Mouse (Mus musculus): ENCODE results near the gene Thrb. TPM values are rescaled to one million over a fixed set of nuclear protein-coding genes. Genes with fewer than 3 reads are reported as not detected.

The Thrb gene
- polyA plus RNA-seq, 1 experiment from 2014 or later: 1.9 TPM

- no peak for ATAC-seq
These were observed 151.0 kb downstream of the Thrb start for GRCm38 (mm10) chr14:17811051-17811450.

DNA sequence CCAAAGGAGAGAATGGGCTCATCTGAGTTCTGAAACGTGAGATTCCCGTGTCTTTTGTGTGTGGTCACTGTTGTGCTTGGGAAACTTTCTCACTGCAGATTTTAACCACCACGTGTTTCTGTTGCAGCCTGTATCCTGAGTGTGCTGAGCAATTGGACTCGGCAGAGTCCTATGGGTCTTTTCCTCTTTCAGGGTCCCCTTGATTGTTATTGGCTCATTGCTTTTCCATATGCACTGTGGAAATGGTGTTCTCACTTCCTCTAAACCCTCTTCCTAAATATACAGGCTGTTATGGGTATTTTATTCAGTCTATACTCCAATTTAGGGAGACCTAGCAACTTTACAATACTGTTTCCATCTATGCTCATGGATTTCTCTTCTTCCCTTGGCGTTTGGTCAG, 152.4 kb downstream of the Thrb start:
- 53% methylated on average over 5 of the region's 5 CpGs for WGBS (ENCODE audit: insufficient replicate concordance)
- no peak overlapping the region for H3K27ac ChIP-seq
- no peaks in the 10 kb centered on the region for H3K36me3 ChIP-seq
- H3K9me3 ChIP-seq (replicated peaks): no peaks in the 10 kb centered on the region
- no peaks in the 10 kb centered on the region for H3K4me1 ChIP-seq
- H3K4me2 ChIP-seq: no peak overlapping the region
- H3K27me3 ChIP-seq (replicated peaks): no peaks in the 10 kb centered on the region
- H3K9ac ChIP-seq: no peak overlapping the region
- no peak overlapping the region for H3K4me3 ChIP-seq
- ATAC-seq: no peak

More at GRCm38 (mm10) chr14:17811051-17811450, 151.0 kb downstream of the Thrb start:
- no peaks in the 10 kb centered on the region for H3K9me3 ChIP-seq (replicated peaks)
- no peak overlapping the region for H3K4me2 ChIP-seq
- H3K4me1 ChIP-seq: no peaks in the 10 kb centered on the region
- H3K27me3 ChIP-seq (replicated peaks): no peaks in the 10 kb centered on the region
- H3K4me3 ChIP-seq: no peak overlapping the region
- H3K27ac ChIP-seq: no peak overlapping the region
- no peaks in the 10 kb centered on the region for H3K36me3 ChIP-seq
- H3K9ac ChIP-seq: no peak overlapping the region
- 51% methylated on average over 4 of the region's 4 CpGs for WGBS (ENCODE audit: insufficient replicate concordance)

DNA sequence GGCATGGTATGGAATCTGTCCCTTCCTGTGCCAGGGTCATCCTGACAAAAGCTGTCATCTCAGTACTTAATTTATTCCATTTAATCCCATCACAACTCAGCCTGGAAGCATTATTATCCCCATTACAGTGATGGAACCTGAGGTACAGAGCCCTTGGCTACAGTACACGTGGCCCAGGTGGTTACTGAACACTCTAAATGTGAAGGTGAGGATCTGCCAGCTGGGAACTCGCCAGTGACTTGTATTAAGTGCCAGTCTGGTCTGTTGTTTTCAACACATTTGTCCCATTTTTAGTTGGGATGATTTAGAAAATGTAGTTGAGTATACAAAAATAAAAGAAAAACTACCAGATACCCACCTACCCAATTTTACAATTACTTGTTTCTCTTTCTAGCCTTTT, 155.0 kb downstream of the Thrb start:
- no peak overlapping the region for H3K9ac ChIP-seq
- no peak overlapping the region for H3K4me2 ChIP-seq
- no peak for ATAC-seq
- H3K4me1 ChIP-seq: no peaks in the 10 kb centered on the region
- no peaks in the 10 kb centered on the region for H3K36me3 ChIP-seq
- H3K27me3 ChIP-seq (replicated peaks): no peaks in the 10 kb centered on the region
- H3K9me3 ChIP-seq (replicated peaks): no peaks in the 10 kb centered on the region
- H3K27ac ChIP-seq: no peak overlapping the region
- 40% methylated on average over 2 of the region's 2 CpGs for WGBS (ENCODE audit: insufficient replicate concordance)
- no peak overlapping the region for H3K4me3 ChIP-seq

- ATAC-seq: no peak
- Histone ChIP-seq H3K36me3 (no peaks in the 10 kb centered on the region), H3K4me1 (no peaks in the 10 kb centered on the region), H3K27ac (no peak overlapping the region), H3K4me2 (no peak overlapping the region), H3K9ac (no peak overlapping the region), H3K4me3 (no peak overlapping the region), H3K27me3 (replicated peaks) (no peaks in the 10 kb centered on the region), H3K9me3 (replicated peaks) (no peaks in the 10 kb centered on the region)
- WGBS (ENCODE audit: insufficient replicate concordance): 62% methylated on average over 2 of the region's 2 CpGs
These were observed 158.0 kb downstream of the Thrb start for GRCm38 (mm10) chr14:17818086-17818485.

- no peak overlapping the region for H3K4me2 ChIP-seq
- WGBS (ENCODE audit: insufficient replicate concordance): 63% methylated on average over 7 of the region's 7 CpGs
- no peaks in the 10 kb centered on the region for H3K9me3 ChIP-seq (replicated peaks)
- no peaks in the 10 kb centered on the region for H3K4me1 ChIP-seq
- no peak overlapping the region for H3K27ac ChIP-seq
- no peaks in the 10 kb centered on the region for H3K27me3 ChIP-seq (replicated peaks)
- H3K9ac ChIP-seq: no peak overlapping the region
- H3K4me3 ChIP-seq: no peak overlapping the region
- no peaks in the 10 kb centered on the region for H3K36me3 ChIP-seq
- ATAC-seq: no peak
These were observed 162.7 kb downstream of the Thrb start for GRCm38 (mm10) chr14:17822754-17823153.

DNA sequence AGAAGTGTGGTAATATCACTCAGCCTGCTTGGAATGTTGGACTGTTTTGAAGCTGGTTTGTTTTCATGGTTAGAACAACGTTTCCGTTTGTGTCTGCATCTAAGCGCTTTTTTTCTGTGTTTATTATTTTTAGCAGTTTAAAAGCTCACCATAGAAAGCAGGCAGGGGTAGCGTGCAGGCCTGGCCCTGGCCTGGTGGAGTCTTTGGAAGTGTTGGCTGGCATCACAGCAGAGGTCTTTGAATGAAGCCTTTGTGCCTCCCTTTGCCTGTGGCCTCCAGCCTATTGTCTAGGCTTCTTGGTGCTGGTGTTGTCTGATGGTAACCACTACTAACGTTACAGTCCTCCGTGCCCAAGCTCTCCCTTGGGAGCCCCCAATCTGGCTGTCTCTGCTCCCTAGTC, 167.3 kb downstream of the Thrb start:
- H3K9me3 ChIP-seq (replicated peaks): no peaks in the 10 kb centered on the region
- ATAC-seq: no peak
- H3K9ac ChIP-seq: no peak overlapping the region
- H3K36me3 ChIP-seq: no peaks in the 10 kb centered on the region
- H3K4me1 ChIP-seq: no peaks in the 10 kb centered on the region
- no peak overlapping the region for H3K27ac ChIP-seq
- no peaks in the 10 kb centered on the region for H3K27me3 ChIP-seq (replicated peaks)
- no peak overlapping the region for H3K4me2 ChIP-seq
- WGBS (ENCODE audit: insufficient replicate concordance): 59% methylated on average over 6 of the region's 6 CpGs
- H3K4me3 ChIP-seq: no peak overlapping the region

DNA sequence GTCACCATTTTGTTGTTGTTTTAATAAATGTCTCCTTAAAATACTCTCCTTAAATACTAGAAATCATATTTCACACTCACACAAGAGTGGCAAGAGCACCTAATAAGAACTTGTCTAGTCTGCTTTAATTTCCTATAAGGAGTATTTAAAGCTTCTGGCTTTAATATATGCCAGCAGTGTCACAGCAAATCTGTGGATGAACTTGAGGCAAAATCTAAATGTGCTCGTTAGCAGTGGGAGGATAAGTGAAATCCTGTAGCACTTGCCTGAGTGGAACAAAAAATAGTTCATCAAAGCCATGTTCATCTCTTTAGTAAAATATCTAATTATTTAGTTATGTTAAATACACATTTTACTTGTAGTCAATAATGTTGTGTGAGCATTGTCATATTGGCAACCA, 175.7 kb downstream of the Thrb start:
- Histone ChIP-seq H3K4me1 (no peaks in the 10 kb centered on the region), H3K4me3 (no peak overlapping the region), H3K36me3 (no peaks in the 10 kb centered on the region), H3K27ac (no peak overlapping the region), H3K4me2 (no peak overlapping the region), H3K9ac (no peak overlapping the region), H3K9me3 (replicated peaks) (no peaks in the 10 kb centered on the region), H3K27me3 (replicated peaks) (no peaks in the 10 kb centered on the region)
- WGBS (ENCODE audit: insufficient replicate concordance): 59% methylated on average over 1 of the region's 1 CpGs
- ATAC-seq: no peak

DNA sequence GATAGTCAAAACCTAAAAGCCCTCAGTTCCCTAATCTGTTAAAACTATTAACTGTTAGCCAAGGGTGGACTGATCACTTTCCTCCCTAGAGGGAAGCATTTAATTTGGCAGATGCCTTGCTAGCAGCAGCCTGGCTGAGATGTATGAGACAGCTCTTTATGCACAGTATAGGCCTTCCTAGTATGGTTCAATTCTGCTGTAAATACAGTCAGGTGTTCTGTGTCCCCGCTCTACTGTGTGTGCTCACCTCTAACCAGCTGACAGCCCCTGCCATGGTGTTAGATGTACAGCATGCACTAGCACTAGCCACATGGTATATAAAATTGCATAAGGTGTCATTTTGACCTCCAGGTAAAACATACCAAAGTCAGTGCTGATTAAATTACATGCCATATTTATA, 176.7 kb downstream of the Thrb start:
- Histone ChIP-seq H3K36me3 (no peaks in the 10 kb centered on the region), H3K9me3 (replicated peaks) (no peaks in the 10 kb centered on the region), H3K27me3 (replicated peaks) (no peaks in the 10 kb centered on the region), H3K4me2 (no peak overlapping the region), H3K4me3 (no peak overlapping the region), H3K27ac (no peak overlapping the region), H3K4me1 (no peaks in the 10 kb centered on the region), H3K9ac (no peak overlapping the region)
- no peak for ATAC-seq
- WGBS (ENCODE audit: insufficient replicate concordance): 61% methylated on average over 1 of the region's 1 CpGs

DNA sequence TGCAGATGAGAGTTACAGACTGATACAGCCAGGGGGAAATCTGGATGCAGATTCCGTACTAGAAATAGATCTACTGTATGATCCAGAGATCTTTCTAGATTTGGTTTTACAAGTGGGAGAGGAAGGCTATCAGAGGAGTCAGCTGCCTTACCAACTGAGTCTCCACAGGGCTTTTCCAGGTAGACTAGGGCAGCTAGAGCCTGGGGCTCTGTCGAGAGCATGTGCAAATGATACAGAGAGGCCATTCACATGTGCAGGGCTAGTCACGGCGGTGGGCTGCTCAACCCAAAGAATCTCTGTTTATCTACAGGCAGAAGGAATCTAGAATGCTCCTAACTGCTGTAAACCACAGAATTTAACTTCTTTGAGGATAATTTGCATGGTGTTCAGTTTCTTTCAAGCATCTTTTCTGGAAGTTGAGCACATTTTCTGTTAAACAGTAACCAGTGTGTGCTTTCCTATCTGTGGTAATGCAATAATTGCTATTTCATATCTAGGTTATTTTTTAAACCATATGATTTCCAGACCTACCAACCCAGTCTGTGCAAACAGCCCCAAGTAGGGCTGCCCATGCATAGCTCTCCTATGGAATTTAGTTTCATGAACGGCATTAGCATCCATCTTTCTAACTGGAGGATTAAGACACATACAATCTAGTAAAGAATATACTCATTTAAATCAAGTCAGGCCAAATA, 185.1 kb downstream of the Thrb start:
- ATAC-seq: no peak
- 68% methylated on average over 5 of the region's 5 CpGs for WGBS (ENCODE audit: insufficient replicate concordance)
- Histone ChIP-seq H3K4me1 (no peaks in the 10 kb centered on the region), H3K4me2 (no peak overlapping the region), H3K4me3 (no peak overlapping the region), H3K9ac (no peak overlapping the region), H3K36me3 (no peaks in the 10 kb centered on the region), H3K9me3 (replicated peaks) (no peaks in the 10 kb centered on the region), H3K27ac (no peak overlapping the region), H3K27me3 (replicated peaks) (no peaks in the 10 kb centered on the region)

GRCm38 (mm10) chr14:17845871-17846270, 185.8 kb downstream of the Thrb start:
- no peaks in the 10 kb centered on the region for H3K9me3 ChIP-seq (replicated peaks)
- H3K9ac ChIP-seq: no peak overlapping the region
- WGBS (ENCODE audit: insufficient replicate concordance): 54% methylated on average over 6 of the region's 6 CpGs
- no peak for ATAC-seq
- no peak overlapping the region for H3K27ac ChIP-seq
- no peaks in the 10 kb centered on the region for H3K36me3 ChIP-seq
- H3K27me3 ChIP-seq (replicated peaks): no peaks in the 10 kb centered on the region
- H3K4me1 ChIP-seq: no peaks in the 10 kb centered on the region
- H3K4me2 ChIP-seq: no peak overlapping the region
- no peak overlapping the region for H3K4me3 ChIP-seq

- ATAC-seq: no peak
These were observed 186.6 kb downstream of the Thrb start for GRCm38 (mm10) chr14:17846700-17847099.

GRCm38 (mm10) chr14:17847211-17847610, 187.2 kb downstream of the Thrb start:
- Histone ChIP-seq H3K4me2 (no peak overlapping the region), H3K4me1 (no peaks in the 10 kb centered on the region), H3K27ac (no peak overlapping the region), H3K4me3 (no peak overlapping the region), H3K27me3 (replicated peaks) (no peaks in the 10 kb centered on the region), H3K9ac (no peak overlapping the region), H3K9me3 (replicated peaks) (no peaks in the 10 kb centered on the region), H3K36me3 (no peaks in the 10 kb centered on the region)
- WGBS (ENCODE audit: insufficient replicate concordance): 50% methylated on average over 8 of the region's 8 CpGs
- ATAC-seq: no peak

More at GRCm38 (mm10) chr14:17846700-17847099, 186.6 kb downstream of the Thrb start:
- no peaks in the 10 kb centered on the region for H3K9me3 ChIP-seq (replicated peaks)
- H3K27me3 ChIP-seq (replicated peaks): no peaks in the 10 kb centered on the region
- no peaks in the 10 kb centered on the region for H3K4me1 ChIP-seq
- no peak overlapping the region for H3K4me3 ChIP-seq
- H3K27ac ChIP-seq: no peak overlapping the region
- no peak overlapping the region for H3K9ac ChIP-seq
- no peak overlapping the region for H3K4me2 ChIP-seq
- 54% methylated on average over 2 of the region's 2 CpGs for WGBS (ENCODE audit: insufficient replicate concordance)
- no peaks in the 10 kb centered on the region for H3K36me3 ChIP-seq

DNA sequence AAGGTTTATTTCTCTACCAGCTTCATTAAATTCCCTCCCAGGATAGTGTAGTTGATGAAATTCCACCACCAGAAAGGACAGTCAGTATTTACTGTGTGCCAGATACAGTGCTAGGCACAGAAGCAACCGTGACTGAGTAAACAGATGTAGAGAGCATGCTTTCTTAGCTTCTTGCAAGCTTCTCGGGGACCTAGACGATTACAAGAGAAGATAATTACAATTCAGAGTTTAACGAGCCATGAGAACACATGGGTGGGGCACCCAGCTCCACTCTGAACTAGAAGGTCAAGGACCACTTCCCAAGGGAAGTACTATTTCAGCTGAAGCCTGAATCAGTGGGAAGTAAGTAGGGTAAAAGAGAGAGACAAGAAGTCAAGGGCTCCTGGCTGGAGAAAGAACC, 190.3 kb downstream of the Thrb start:
- Histone ChIP-seq H3K4me3 (no peak overlapping the region), H3K9me3 (replicated peaks) (no peaks in the 10 kb centered on the region), H3K27ac (no peak overlapping the region), H3K9ac (no peak overlapping the region), H3K4me2 (no peak overlapping the region), H3K27me3 (replicated peaks) (no peaks in the 10 kb centered on the region), H3K4me1 (no peaks in the 10 kb centered on the region), H3K36me3 (no peaks in the 10 kb centered on the region)
- ATAC-seq: no peak
- WGBS (ENCODE audit: insufficient replicate concordance): 63% methylated on average over 4 of the region's 4 CpGs
